Mouse (Mus musculus): Measurements from ENCODE around the gene Epha8. TPM values are rescaled to one million over a fixed set of nuclear protein-coding genes. Genes with fewer than 3 reads are reported as not detected.

Gene Epha8
- polyA plus RNA-seq, 1 experiment from 2014 or later, result 0.72 TPM

- no peak for DNase-seq (ENCODE audit: low spot score)
- H3K4me1 ChIP-seq (replicated peaks; ENCODE audit: control insufficient read depth, insufficient read depth, low read length), result no peaks in the 10 kb centered on the region
- H3K36me3 ChIP-seq (ENCODE audit: control insufficient read depth, insufficient read depth, low read length), result no peaks in the 10 kb centered on the region
- H3K4me2 ChIP-seq (ENCODE audit: low read depth, low read length, severe bottlenecking), result no peak overlapping the region
- H3K9ac ChIP-seq (ENCODE audit: low read length), result no peak overlapping the region
- no peak overlapping the region for H3K4me3 ChIP-seq (ENCODE audit: low read depth, low read length)
- no peak for ATAC-seq (replicated peaks; ENCODE audit: low FRiP score)
- peaks cover 15% of the 10 kb centered on the region; the same call in 1 of the 2 replicates for H3K27me3 ChIP-seq (ENCODE audit: control insufficient read depth, insufficient read depth, low read length)
- H3K9me3 ChIP-seq (ENCODE audit: control insufficient read depth, low read length), result no peaks in the 10 kb centered on the region
- H3K27ac ChIP-seq (ENCODE audit: low read depth, low read length), result no peak overlapping the region
- 5% methylated on average over 15 of the region's 15 CpGs for WGBS
Observed at GRCm38 (mm10) chr4:136925804-136926203, 30.8 kb downstream of the Epha8 start.

GRCm38 (mm10) chr4:136924529-136924928 is 32.1 kb downstream of the Epha8 start:
- 7% methylated on average over 6 of the region's 6 CpGs for WGBS
- no peak for ATAC-seq (replicated peaks; ENCODE audit: low FRiP score)
- no peaks in the 10 kb centered on the region for H3K36me3 ChIP-seq (ENCODE audit: control insufficient read depth, insufficient read depth, low read length)
- DNase-seq (ENCODE audit: low spot score), result peak; percentile 84
- peaks cover 15% of the 10 kb centered on the region; the same call in 1 of the 2 replicates for H3K27me3 ChIP-seq (ENCODE audit: control insufficient read depth, insufficient read depth, low read length)
- no peak overlapping the region for H3K27ac ChIP-seq (ENCODE audit: low read depth, low read length)
- no peak overlapping the region for H3K4me3 ChIP-seq (ENCODE audit: low read depth, low read length)
- H3K4me1 ChIP-seq (replicated peaks; ENCODE audit: control insufficient read depth, insufficient read depth, low read length), result no peaks in the 10 kb centered on the region
- H3K9ac ChIP-seq (ENCODE audit: low read length), result no peak overlapping the region
- H3K9me3 ChIP-seq (ENCODE audit: control insufficient read depth, low read length), result no peaks in the 10 kb centered on the region
- no peak overlapping the region for H3K4me2 ChIP-seq (ENCODE audit: low read depth, low read length, severe bottlenecking)

- Histone ChIP-seq H3K9ac (ENCODE audit: low read length) (no peak overlapping the region), H3K9me3 (ENCODE audit: control insufficient read depth, low read length) (no peaks in the 10 kb centered on the region), H3K27me3 (ENCODE audit: control insufficient read depth, insufficient read depth, low read length) (peaks cover 3% of the 10 kb centered on the region; the same call in 1 of the 2 replicates), H3K4me3 (ENCODE audit: low read depth, low read length) (no peak overlapping the region), H3K36me3 (ENCODE audit: control insufficient read depth, insufficient read depth, low read length) (no peaks in the 10 kb centered on the region), H3K27ac (ENCODE audit: low read depth, low read length) (no peak overlapping the region), H3K4me1 (replicated peaks; ENCODE audit: control insufficient read depth, insufficient read depth, low read length) (0 out of 2 replicates have a peak, but pooled peaks cover 3% of the 10 kb centered on the region), H3K4me2 (ENCODE audit: low read depth, low read length, severe bottlenecking) (no peak overlapping the region)
- 78% methylated on average over 3 of the region's 3 CpGs for WGBS
- no peak for ATAC-seq (replicated peaks; ENCODE audit: low FRiP score)
- DNase-seq (ENCODE audit: low spot score), result no peak
Observed at GRCm38 (mm10) chr4:136919526-136919925, 37.1 kb downstream of the Epha8 start.

- Histone ChIP-seq H3K4me2 (ENCODE audit: low read depth, low read length, severe bottlenecking) (no peak overlapping the region), H3K4me3 (ENCODE audit: low read depth, low read length) (no peak overlapping the region), H3K4me1 (replicated peaks; ENCODE audit: control insufficient read depth, insufficient read depth, low read length) (0 out of 2 replicates have a peak, but pooled peaks cover 3% of the 10 kb centered on the region), H3K9ac (ENCODE audit: low read length) (no peak overlapping the region), H3K27ac (ENCODE audit: low read depth, low read length) (no peak overlapping the region), H3K27me3 (ENCODE audit: control insufficient read depth, insufficient read depth, low read length) (0 out of 2 replicates have a peak, but pooled peaks cover 2% of the 10 kb centered on the region), H3K9me3 (ENCODE audit: control insufficient read depth, low read length) (no peaks in the 10 kb centered on the region), H3K36me3 (ENCODE audit: control insufficient read depth, insufficient read depth, low read length) (no peaks in the 10 kb centered on the region)
- DNase-seq (ENCODE audit: low spot score) (no peak), ATAC-seq (replicated peaks; ENCODE audit: low FRiP score) (no peak)
- WGBS, result 89% methylated on average over 8 of the region's 8 CpGs
Observed at GRCm38 (mm10) chr4:136918834-136919233, 37.8 kb downstream of the Epha8 start.

- ATAC-seq (replicated peaks; ENCODE audit: low FRiP score), result no peak
- DNase-seq (ENCODE audit: low spot score), result no peak
- Histone ChIP-seq H3K4me3 (ENCODE audit: low read depth, low read length) (no peak overlapping the region), H3K27ac (ENCODE audit: low read depth, low read length) (no peak overlapping the region), H3K36me3 (ENCODE audit: control insufficient read depth, insufficient read depth, low read length) (no peaks in the 10 kb centered on the region), H3K9me3 (ENCODE audit: control insufficient read depth, low read length) (no peaks in the 10 kb centered on the region), H3K4me2 (ENCODE audit: low read depth, low read length, severe bottlenecking) (no peak overlapping the region), H3K27me3 (ENCODE audit: control insufficient read depth, insufficient read depth, low read length) (no peaks in the 10 kb centered on the region), H3K9ac (ENCODE audit: low read length) (no peak overlapping the region), H3K4me1 (replicated peaks; ENCODE audit: control insufficient read depth, insufficient read depth, low read length) (0 out of 2 replicates have a peak, but pooled peaks cover 3% of the 10 kb centered on the region)
- 58% methylated on average over 7 of the region's 7 CpGs for WGBS
Observed at GRCm38 (mm10) chr4:136917165-136917524, 39.5 kb downstream of the Epha8 start.

- no peaks in the 10 kb centered on the region for H3K9me3 ChIP-seq (ENCODE audit: control insufficient read depth, low read length)
- no peak overlapping the region for H3K4me3 ChIP-seq (ENCODE audit: low read depth, low read length)
- H3K4me1 ChIP-seq (replicated peaks; ENCODE audit: control insufficient read depth, insufficient read depth, low read length), result peaks cover 7% of the 10 kb centered on the region
- DNase-seq (ENCODE audit: low spot score) (no peak), ATAC-seq (replicated peaks; ENCODE audit: low FRiP score) (0 out of 2 replicates have a peak, but pooled peaks have one; percentile 15)
- H3K4me2 ChIP-seq (ENCODE audit: low read depth, low read length, severe bottlenecking), result no peak overlapping the region
- H3K27me3 ChIP-seq (ENCODE audit: control insufficient read depth, insufficient read depth, low read length), result peaks cover under 1% of the 10 kb centered on the region; the same call in 1 of the 2 replicates
- no peak overlapping the region for H3K9ac ChIP-seq (ENCODE audit: low read length)
- no peaks in the 10 kb centered on the region for H3K36me3 ChIP-seq (ENCODE audit: control insufficient read depth, insufficient read depth, low read length)
- WGBS, result 66% methylated on average over 20 of the region's 20 CpGs
- no peak overlapping the region for H3K27ac ChIP-seq (ENCODE audit: low read depth, low read length)
Observed at GRCm38 (mm10) chr4:136916359-136917164, 40.1 kb downstream of the Epha8 start.

GRCm38 (mm10) chr4:136912841-136913240 is 43.8 kb downstream of the Epha8 start:
- Histone ChIP-seq H3K4me3 (ENCODE audit: low read depth, low read length) (no peak overlapping the region), H3K27ac (ENCODE audit: low read depth, low read length) (no peak overlapping the region), H3K9me3 (ENCODE audit: control insufficient read depth, low read length) (no peaks in the 10 kb centered on the region), H3K27me3 (ENCODE audit: control insufficient read depth, insufficient read depth, low read length) (peaks cover 4% of the 10 kb centered on the region; the same call in 1 of the 2 replicates), H3K36me3 (ENCODE audit: control insufficient read depth, insufficient read depth, low read length) (no peaks in the 10 kb centered on the region), H3K4me2 (ENCODE audit: low read depth, low read length, severe bottlenecking) (no peak overlapping the region), H3K4me1 (replicated peaks; ENCODE audit: control insufficient read depth, insufficient read depth, low read length) (peaks cover 14% of the 10 kb centered on the region), H3K9ac (ENCODE audit: low read length) (no peak overlapping the region)
- DNase-seq (ENCODE audit: low spot score), result no peak
- ATAC-seq (replicated peaks; ENCODE audit: low FRiP score), result no peak
- WGBS, result 29% methylated on average over 9 of the region's 9 CpGs

- Histone ChIP-seq H3K4me1 (replicated peaks; ENCODE audit: control insufficient read depth, insufficient read depth, low read length) (peaks cover 13% of the 10 kb centered on the region), H3K4me2 (ENCODE audit: low read depth, low read length, severe bottlenecking) (peak overlapping the region; percentile 34; the same call in 1 of the 2 replicates), H3K9ac (ENCODE audit: low read length) (no peak overlapping the region), H3K27ac (ENCODE audit: low read depth, low read length) (no peak overlapping the region), H3K36me3 (ENCODE audit: control insufficient read depth, insufficient read depth, low read length) (no peaks in the 10 kb centered on the region), H3K4me3 (ENCODE audit: low read depth, low read length) (no peak overlapping the region), H3K27me3 (ENCODE audit: control insufficient read depth, insufficient read depth, low read length) (peaks cover 4% of the 10 kb centered on the region; the same call in 1 of the 2 replicates), H3K9me3 (ENCODE audit: control insufficient read depth, low read length) (no peaks in the 10 kb centered on the region)
- 49% methylated on average over 9 of the region's 9 CpGs for WGBS
- no peak for DNase-seq (ENCODE audit: low spot score)
- no peak for ATAC-seq (replicated peaks; ENCODE audit: low FRiP score)
Observed at GRCm38 (mm10) chr4:136911804-136912203, 44.8 kb downstream of the Epha8 start.

Measured in forebrain, embryonic 11.5 days (tissue).